Mouse (Mus musculus): Measurements from ENCODE around the gene Slc4a1. TPM values are rescaled to one million over a fixed set of nuclear protein-coding genes. Genes with fewer than 3 reads are reported as not detected.

Slc4a1 gene
- polyA plus RNA-seq, 1 experiment from 2014 or later: 3.0 TPM

GRCm38 (mm10) chr11:102319410-102319792, 46.6 kb downstream of the Slc4a1 start, which contains the start of gene Ubtf:
TSS of gene Ubtf (minus strand) at chr11:102319742.
- peak within 1 kb of the TSS; percentile 100 for H3K4me3 ChIP-seq (ENCODE audit: low read length)
- peak; percentile 5; the same call in 1 of the 2 replicates for ATAC-seq (ENCODE audit: low FRiP score, low TSS enrichment)
- H3K9ac ChIP-seq (ENCODE audit: low read depth, low read length): peak within 1 kb of the TSS; percentile 100
- H3K9me3 ChIP-seq (ENCODE audit: control insufficient read depth, low read length): no peaks in the 10 kb centered on the region
- peak within 1 kb of the TSS; percentile 99 for H3K27ac ChIP-seq (ENCODE audit: low read depth, low read length)
- H3K27me3 ChIP-seq (ENCODE audit: control insufficient read depth, insufficient read depth, low read length): no peaks in the 10 kb centered on the region
- H3K36me3 ChIP-seq (ENCODE audit: control insufficient read depth, insufficient read depth, low read length): peaks cover 12% of the 10 kb centered on the region
- under 1% methylated on average over 25 of the region's 25 CpGs for WGBS
- H3K4me1 ChIP-seq (ENCODE audit: control insufficient read depth, insufficient read depth, low read length): peaks cover 8% of the 10 kb centered on the region; the same call in 1 of the 2 replicates
- H3K4me2 ChIP-seq (replicated peaks; ENCODE audit: low read depth, low read length): peak within 1 kb of the TSS; percentile 91

GRCm38 (mm10) chr11:102318576-102319409, 47.2 kb downstream of the Slc4a1 start:
- peak overlapping the region; percentile 91 for H3K4me2 ChIP-seq (replicated peaks; ENCODE audit: low read depth, low read length)
- H3K27me3 ChIP-seq (ENCODE audit: control insufficient read depth, insufficient read depth, low read length): no peaks in the 10 kb centered on the region
- peak overlapping the region; percentile 99 for H3K27ac ChIP-seq (ENCODE audit: low read depth, low read length)
- H3K36me3 ChIP-seq (ENCODE audit: control insufficient read depth, insufficient read depth, low read length): peaks cover 18% of the 10 kb centered on the region
- H3K4me3 ChIP-seq (ENCODE audit: low read length): peak overlapping the region; percentile 100
- peaks cover 8% of the 10 kb centered on the region; the same call in 1 of the 2 replicates for H3K4me1 ChIP-seq (ENCODE audit: control insufficient read depth, insufficient read depth, low read length)
- WGBS: under 1% methylated on average over 72 of the region's 84 CpGs
- ATAC-seq (ENCODE audit: low FRiP score, low TSS enrichment): no peak
- no peaks in the 10 kb centered on the region for H3K9me3 ChIP-seq (ENCODE audit: control insufficient read depth, low read length)
- peak overlapping the region; percentile 100 for H3K9ac ChIP-seq (ENCODE audit: low read depth, low read length)

- peak overlapping the region; percentile 100 for H3K4me3 ChIP-seq (ENCODE audit: low read length)
- H3K27me3 ChIP-seq (ENCODE audit: control insufficient read depth, insufficient read depth, low read length): no peaks in the 10 kb centered on the region
- ATAC-seq (ENCODE audit: low FRiP score, low TSS enrichment): peak; percentile 58
- peak overlapping the region; percentile 99 for H3K27ac ChIP-seq (ENCODE audit: low read depth, low read length)
- peaks cover 8% of the 10 kb centered on the region; the same call in 1 of the 2 replicates for H3K4me1 ChIP-seq (ENCODE audit: control insufficient read depth, insufficient read depth, low read length)
- peak overlapping the region; percentile 100 for H3K9ac ChIP-seq (ENCODE audit: low read depth, low read length)
- no peaks in the 10 kb centered on the region for H3K9me3 ChIP-seq (ENCODE audit: control insufficient read depth, low read length)
- WGBS: under 1% methylated on average over 48 of the region's 77 CpGs
- peaks cover 26% of the 10 kb centered on the region for H3K36me3 ChIP-seq (ENCODE audit: control insufficient read depth, insufficient read depth, low read length)
- peak overlapping the region; percentile 91 for H3K4me2 ChIP-seq (replicated peaks; ENCODE audit: low read depth, low read length)
These were observed 48.0 kb downstream of the Slc4a1 start for GRCm38 (mm10) chr11:102317901-102318575.

GRCm38 (mm10) chr11:102317298-102317900, 48.6 kb downstream of the Slc4a1 start:
- Histone ChIP-seq H3K9ac (ENCODE audit: low read depth, low read length) (peak overlapping the region; percentile 100), H3K27ac (ENCODE audit: low read depth, low read length) (peak overlapping the region; percentile 99), H3K4me3 (ENCODE audit: low read length) (peak overlapping the region; percentile 100), H3K4me1 (ENCODE audit: control insufficient read depth, insufficient read depth, low read length) (peaks cover 8% of the 10 kb centered on the region; the same call in 1 of the 2 replicates), H3K27me3 (ENCODE audit: control insufficient read depth, insufficient read depth, low read length) (no peaks in the 10 kb centered on the region), H3K36me3 (ENCODE audit: control insufficient read depth, insufficient read depth, low read length) (peaks cover 32% of the 10 kb centered on the region), H3K4me2 (replicated peaks; ENCODE audit: low read depth, low read length) (peak overlapping the region; percentile 91), H3K9me3 (ENCODE audit: control insufficient read depth, low read length) (no peaks in the 10 kb centered on the region)
- WGBS: under 1% methylated on average over 73 of the region's 87 CpGs
- ATAC-seq (ENCODE audit: low FRiP score, low TSS enrichment): no peak

GRCm38 (mm10) chr11:102316572-102317297, 49.3 kb downstream of the Slc4a1 start:
- Histone ChIP-seq H3K4me3 (ENCODE audit: low read length) (peak overlapping the region; percentile 100), H3K27ac (ENCODE audit: low read depth, low read length) (peak overlapping the region; percentile 99), H3K9me3 (ENCODE audit: control insufficient read depth, low read length) (no peaks in the 10 kb centered on the region), H3K27me3 (ENCODE audit: control insufficient read depth, insufficient read depth, low read length) (no peaks in the 10 kb centered on the region), H3K4me1 (ENCODE audit: control insufficient read depth, insufficient read depth, low read length) (peaks cover 8% of the 10 kb centered on the region; the same call in 1 of the 2 replicates), H3K4me2 (replicated peaks; ENCODE audit: low read depth, low read length) (peak overlapping the region; percentile 91), H3K9ac (ENCODE audit: low read depth, low read length) (peak overlapping the region; percentile 100), H3K36me3 (ENCODE audit: control insufficient read depth, insufficient read depth, low read length) (peaks cover 39% of the 10 kb centered on the region)
- ATAC-seq (ENCODE audit: low FRiP score, low TSS enrichment): peak; percentile 56
- under 1% methylated on average over 62 of the region's 80 CpGs for WGBS

GRCm38 (mm10) chr11:102315690-102316571, 50.1 kb downstream of the Slc4a1 start:
- H3K9ac ChIP-seq (ENCODE audit: low read depth, low read length): peak overlapping the region; percentile 100
- H3K4me1 ChIP-seq (ENCODE audit: control insufficient read depth, insufficient read depth, low read length): peaks cover 12% of the 10 kb centered on the region
- peak overlapping the region; percentile 91 for H3K4me2 ChIP-seq (replicated peaks; ENCODE audit: low read depth, low read length)
- no peaks in the 10 kb centered on the region for H3K9me3 ChIP-seq (ENCODE audit: control insufficient read depth, low read length)
- peak overlapping the region; percentile 99; the same call in 1 of the 2 replicates for H3K27ac ChIP-seq (ENCODE audit: low read depth, low read length)
- H3K36me3 ChIP-seq (ENCODE audit: control insufficient read depth, insufficient read depth, low read length): peaks cover 45% of the 10 kb centered on the region
- no peaks in the 10 kb centered on the region for H3K27me3 ChIP-seq (ENCODE audit: control insufficient read depth, insufficient read depth, low read length)
- 15% methylated on average over 14 of the region's 14 CpGs for WGBS
- 0 out of 2 replicates have a peak, but pooled peaks have one; percentile 1 for ATAC-seq (ENCODE audit: low FRiP score, low TSS enrichment)
- peak overlapping the region; percentile 100 for H3K4me3 ChIP-seq (ENCODE audit: low read length)

GRCm38 (mm10) chr11:102314321-102314720, 51.7 kb downstream of the Slc4a1 start:
- ATAC-seq (ENCODE audit: low FRiP score, low TSS enrichment): no peak
- no peak overlapping the region for H3K9ac ChIP-seq (ENCODE audit: low read depth, low read length)
- 90% methylated on average over 12 of the region's 12 CpGs for WGBS
- H3K4me1 ChIP-seq (ENCODE audit: control insufficient read depth, insufficient read depth, low read length): peaks cover 26% of the 10 kb centered on the region
- H3K4me2 ChIP-seq (replicated peaks; ENCODE audit: low read depth, low read length): no peak overlapping the region
- H3K27me3 ChIP-seq (ENCODE audit: control insufficient read depth, insufficient read depth, low read length): no peaks in the 10 kb centered on the region
- H3K27ac ChIP-seq (ENCODE audit: low read depth, low read length): no peak overlapping the region
- no peaks in the 10 kb centered on the region for H3K9me3 ChIP-seq (ENCODE audit: control insufficient read depth, low read length)
- peaks cover 56% of the 10 kb centered on the region for H3K36me3 ChIP-seq (ENCODE audit: control insufficient read depth, insufficient read depth, low read length)
- no peak overlapping the region for H3K4me3 ChIP-seq (ENCODE audit: low read length)

All from kidney, embryonic 14.5 days (tissue).